Mouse (Mus musculus): Measurements from ENCODE around the gene Cox16. TPM values are rescaled to one million over a fixed set of nuclear protein-coding genes. Genes with fewer than 3 reads are reported as not detected.

The Cox16 gene
- polyA plus RNA-seq, 1 experiment from 2014 or later, result 135 TPM

DNA sequence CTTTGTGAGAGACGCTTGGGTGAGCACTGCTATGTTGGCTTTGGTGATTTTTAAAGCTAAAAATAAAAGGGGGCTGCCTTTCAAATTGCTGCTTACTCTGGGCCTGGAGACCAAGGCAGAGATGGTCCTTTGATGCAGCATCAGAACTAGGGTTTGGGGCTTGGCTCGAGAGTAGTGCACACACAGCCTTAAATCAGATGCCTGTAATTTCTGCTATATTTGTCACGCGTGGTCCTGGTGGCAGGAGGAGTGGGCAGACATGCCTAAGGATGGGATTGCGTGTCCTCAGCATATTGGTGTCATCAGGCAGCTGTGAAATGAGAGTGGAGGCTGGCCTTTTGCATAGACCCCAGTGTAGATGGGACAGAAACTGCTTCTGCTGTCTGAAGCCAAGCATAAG lies 151.1 kb downstream of the Cox16 start:
- Histone ChIP-seq H3K36me3 (ENCODE audit: control insufficient read depth, insufficient read depth, low read length) (no peaks in the 10 kb centered on the region), H3K27ac (ENCODE audit: low read depth, low read length) (no peak overlapping the region), H3K9ac (ENCODE audit: low read depth, low read length) (no peak overlapping the region), H3K4me1 (replicated peaks; ENCODE audit: control insufficient read depth, insufficient read depth, low read length) (no peaks in the 10 kb centered on the region), H3K4me2 (no peak overlapping the region), H3K4me3 (ENCODE audit: low read depth, low read length) (no peak overlapping the region), H3K27me3 (replicated peaks; ENCODE audit: control insufficient read depth, insufficient read depth, low read length) (peaks cover 43% of the 10 kb centered on the region), H3K9me3 (ENCODE audit: control insufficient read depth, low read length) (no peaks in the 10 kb centered on the region)
- WGBS, result 65% methylated on average over 5 of the region's 5 CpGs
- ATAC-seq (replicated peaks; ENCODE audit: low FRiP score), result no peak
- DNase-seq (ENCODE audit: low spot score), result no peak

DNA sequence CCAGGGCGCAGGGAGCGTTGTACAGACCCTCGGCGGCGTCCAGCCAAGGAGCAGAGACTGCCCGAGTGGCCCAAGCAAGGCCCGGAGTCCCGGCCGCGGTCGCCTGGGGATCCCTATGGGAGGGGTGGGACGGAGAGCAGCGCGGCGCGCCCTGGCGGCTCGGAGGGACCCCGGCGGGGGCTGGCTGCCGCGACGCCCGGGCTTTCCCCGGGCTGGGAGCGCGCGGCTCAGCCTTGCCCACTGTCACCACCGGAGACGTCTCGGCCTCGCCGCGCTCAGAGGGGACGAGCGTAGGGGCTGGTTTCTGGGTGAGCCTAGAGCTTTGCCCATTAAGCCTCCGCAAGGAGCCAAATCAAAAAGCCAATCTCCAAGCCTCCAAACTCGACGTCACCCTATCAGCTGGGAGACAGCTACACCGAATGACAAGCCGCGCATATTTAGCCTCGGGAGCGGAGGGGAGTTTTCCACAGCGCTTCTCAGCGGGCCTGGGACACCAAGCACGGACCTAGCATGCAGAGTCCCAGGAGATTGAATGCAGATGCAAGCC lies 152.0 kb downstream of the Cox16 start, which contains the start of gene Slc8a3:
Gene Slc8a3, minus strand, starts transcription at position 306 of the 547 bp plus-strand sequence.
- Histone ChIP-seq H3K9me3 (ENCODE audit: control insufficient read depth, low read length) (no peaks in the 10 kb centered on the region), H3K9ac (ENCODE audit: low read depth, low read length) (peak within 1 kb of the TSS; percentile 6; the same call in 1 of the 2 replicates), H3K27ac (ENCODE audit: low read depth, low read length) (no peak within 1 kb of the TSS), H3K36me3 (ENCODE audit: control insufficient read depth, insufficient read depth, low read length) (no peaks in the 10 kb centered on the region), H3K4me2 (peak within 1 kb of the TSS; percentile 78), H3K4me3 (ENCODE audit: low read depth, low read length) (peak within 1 kb of the TSS; percentile 51), H3K4me1 (replicated peaks; ENCODE audit: control insufficient read depth, insufficient read depth, low read length) (no peaks in the 10 kb centered on the region), H3K27me3 (replicated peaks; ENCODE audit: control insufficient read depth, insufficient read depth, low read length) (peaks cover 45% of the 10 kb centered on the region)
- DNase-seq (ENCODE audit: low spot score), result peak; percentile 43
- WGBS, result 2% methylated on average over 47 of the region's 47 CpGs
- peak; percentile 34; the same call in 1 of the 2 replicates for ATAC-seq (replicated peaks; ENCODE audit: low FRiP score)

GRCm38 (mm10) chr12:81331937-81332874 lies 152.7 kb downstream of the Cox16 start:
- H3K27me3 ChIP-seq (replicated peaks; ENCODE audit: control insufficient read depth, insufficient read depth, low read length), result peaks cover 45% of the 10 kb centered on the region
- H3K4me3 ChIP-seq (ENCODE audit: low read depth, low read length), result peak overlapping the region; percentile 51
- H3K9ac ChIP-seq (ENCODE audit: low read depth, low read length), result peak overlapping the region; percentile 6; the same call in 1 of the 2 replicates

GRCm38 (mm10) chr12:81331046-81331638 lies 153.8 kb downstream of the Cox16 start:
- peaks cover 45% of the 10 kb centered on the region for H3K27me3 ChIP-seq (replicated peaks; ENCODE audit: control insufficient read depth, insufficient read depth, low read length)
- no peak for ATAC-seq (replicated peaks; ENCODE audit: low FRiP score)

More at GRCm38 (mm10) chr12:81331937-81332874, 152.7 kb downstream of the Cox16 start:
- ATAC-seq (replicated peaks; ENCODE audit: low FRiP score), result no peak; the same call in 1 of the 2 replicates
- WGBS, result 4% methylated on average over 54 of the region's 54 CpGs
- no peaks in the 10 kb centered on the region for H3K4me1 ChIP-seq (replicated peaks; ENCODE audit: control insufficient read depth, insufficient read depth, low read length)
- no peak overlapping the region for H3K27ac ChIP-seq (ENCODE audit: low read depth, low read length)
- H3K9me3 ChIP-seq (ENCODE audit: control insufficient read depth, low read length), result no peaks in the 10 kb centered on the region
- H3K4me2 ChIP-seq, result peak overlapping the region; percentile 78
- peak; percentile 34 for DNase-seq (ENCODE audit: low spot score)
- H3K36me3 ChIP-seq (ENCODE audit: control insufficient read depth, insufficient read depth, low read length), result no peaks in the 10 kb centered on the region

GRCm38 (mm10) chr12:81324991-81325390 lies 159.9 kb downstream of the Cox16 start:
- Histone ChIP-seq H3K4me3 (ENCODE audit: low read depth, low read length) (no peak overlapping the region), H3K4me2 (no peak overlapping the region), H3K36me3 (ENCODE audit: control insufficient read depth, insufficient read depth, low read length) (no peaks in the 10 kb centered on the region), H3K9me3 (ENCODE audit: control insufficient read depth, low read length) (no peaks in the 10 kb centered on the region), H3K27ac (ENCODE audit: low read depth, low read length) (no peak overlapping the region), H3K27me3 (replicated peaks; ENCODE audit: control insufficient read depth, insufficient read depth, low read length) (peaks cover 2% of the 10 kb centered on the region; the same call in 1 of the 2 replicates), H3K9ac (ENCODE audit: low read depth, low read length) (no peak overlapping the region), H3K4me1 (replicated peaks; ENCODE audit: control insufficient read depth, insufficient read depth, low read length) (no peaks in the 10 kb centered on the region)
- ATAC-seq (replicated peaks; ENCODE audit: low FRiP score) (no peak), DNase-seq (ENCODE audit: low spot score) (no peak)
- WGBS, result 70% methylated on average over 3 of the region's 3 CpGs

More at GRCm38 (mm10) chr12:81331046-81331638, 153.8 kb downstream of the Cox16 start:
- Histone ChIP-seq H3K36me3 (ENCODE audit: control insufficient read depth, insufficient read depth, low read length) (no peaks in the 10 kb centered on the region), H3K4me1 (replicated peaks; ENCODE audit: control insufficient read depth, insufficient read depth, low read length) (no peaks in the 10 kb centered on the region), H3K9ac (ENCODE audit: low read depth, low read length) (no peak overlapping the region), H3K9me3 (ENCODE audit: control insufficient read depth, low read length) (no peaks in the 10 kb centered on the region), H3K27ac (ENCODE audit: low read depth, low read length) (no peak overlapping the region), H3K4me2 (no peak overlapping the region), H3K4me3 (ENCODE audit: low read depth, low read length) (no peak overlapping the region)
- no peak for DNase-seq (ENCODE audit: low spot score)
- WGBS, result 52% methylated on average over 5 of the region's 5 CpGs

DNA sequence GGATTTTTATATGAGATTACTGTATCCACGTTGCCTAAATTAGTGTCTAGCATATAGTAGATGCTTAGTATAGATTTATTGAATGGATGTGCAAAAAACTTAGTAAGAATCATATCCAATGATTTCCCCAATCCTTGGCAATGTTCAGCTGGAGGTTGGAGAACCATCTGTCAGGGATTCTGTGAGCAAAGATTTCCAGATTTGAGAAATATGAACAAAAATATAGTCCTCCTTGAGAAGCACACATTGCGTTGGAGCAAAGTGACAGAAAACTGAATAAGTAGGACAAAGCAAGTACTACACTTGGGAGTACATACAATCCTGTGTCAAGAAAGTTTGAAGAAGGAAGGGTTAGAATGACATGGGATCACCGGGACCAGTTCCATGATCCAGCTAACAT lies 160.8 kb downstream of the Cox16 start:
- H3K4me1 ChIP-seq (replicated peaks; ENCODE audit: control insufficient read depth, insufficient read depth, low read length), result no peaks in the 10 kb centered on the region
- DNase-seq (ENCODE audit: low spot score), result no peak
- no peak for ATAC-seq (replicated peaks; ENCODE audit: low FRiP score)
- peaks cover 2% of the 10 kb centered on the region; the same call in 1 of the 2 replicates for H3K27me3 ChIP-seq (replicated peaks; ENCODE audit: control insufficient read depth, insufficient read depth, low read length)
- no peak overlapping the region for H3K9ac ChIP-seq (ENCODE audit: low read depth, low read length)
- H3K4me3 ChIP-seq (ENCODE audit: low read depth, low read length), result no peak overlapping the region
- no peak overlapping the region for H3K27ac ChIP-seq (ENCODE audit: low read depth, low read length)
- 88% methylated on average over 3 of the region's 3 CpGs for WGBS
- H3K36me3 ChIP-seq (ENCODE audit: control insufficient read depth, insufficient read depth, low read length), result no peaks in the 10 kb centered on the region
- H3K4me2 ChIP-seq, result no peak overlapping the region
- H3K9me3 ChIP-seq (ENCODE audit: control insufficient read depth, low read length), result no peaks in the 10 kb centered on the region

DNA sequence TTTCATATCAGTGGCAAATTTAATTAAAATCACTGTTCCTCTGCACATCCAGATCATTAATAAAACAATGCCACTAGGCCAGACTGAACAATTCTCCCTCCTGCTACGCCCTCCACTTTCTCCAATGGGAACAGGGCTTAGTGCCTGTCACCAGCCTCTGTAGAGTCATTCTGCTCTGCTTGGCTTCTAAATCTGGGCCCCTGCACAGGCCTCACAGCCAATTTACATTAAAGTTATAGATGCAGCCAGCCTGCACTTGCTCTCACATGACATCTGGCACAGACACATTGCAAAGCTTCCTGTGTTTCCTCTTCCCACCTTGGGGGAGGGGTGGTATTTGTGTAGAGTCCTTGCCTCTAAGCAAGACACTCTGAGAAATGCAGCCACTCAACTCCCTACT lies 163.9 kb downstream of the Cox16 start:
- H3K4me1 ChIP-seq (replicated peaks; ENCODE audit: control insufficient read depth, insufficient read depth, low read length), result no peaks in the 10 kb centered on the region
- H3K27ac ChIP-seq (ENCODE audit: low read depth, low read length), result no peak overlapping the region
- DNase-seq (ENCODE audit: low spot score) (no peak), ATAC-seq (replicated peaks; ENCODE audit: low FRiP score) (no peak)
- WGBS, result 72% methylated on average over 1 of the region's 1 CpGs
- H3K27me3 ChIP-seq (replicated peaks; ENCODE audit: control insufficient read depth, insufficient read depth, low read length), result no peaks in the 10 kb centered on the region
- no peaks in the 10 kb centered on the region for H3K9me3 ChIP-seq (ENCODE audit: control insufficient read depth, low read length)
- H3K4me3 ChIP-seq (ENCODE audit: low read depth, low read length), result no peak overlapping the region
- no peak overlapping the region for H3K9ac ChIP-seq (ENCODE audit: low read depth, low read length)
- H3K4me2 ChIP-seq, result no peak overlapping the region
- H3K36me3 ChIP-seq (ENCODE audit: control insufficient read depth, insufficient read depth, low read length), result no peaks in the 10 kb centered on the region

DNA sequence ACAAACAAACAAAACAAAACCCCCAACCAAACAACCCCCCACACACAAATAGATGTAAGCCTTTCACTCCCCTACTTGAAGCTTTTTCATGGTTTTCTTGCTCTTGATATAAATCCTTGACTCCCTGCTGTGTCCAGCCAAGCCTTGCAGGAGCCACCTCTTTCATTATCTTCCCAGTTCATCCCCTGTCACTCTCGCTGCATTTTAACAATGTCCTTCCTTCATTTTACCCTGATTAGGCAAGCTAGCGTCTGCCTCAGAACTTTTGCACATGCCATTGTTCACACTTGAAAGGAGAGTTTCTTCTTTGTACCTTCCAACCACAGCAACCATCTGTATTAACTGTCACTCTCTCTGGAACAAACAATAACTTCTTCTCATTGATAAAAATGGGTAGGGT lies 167.1 kb downstream of the Cox16 start:
- no peak overlapping the region for H3K27ac ChIP-seq (ENCODE audit: low read depth, low read length)
- DNase-seq (ENCODE audit: low spot score) (no peak), ATAC-seq (replicated peaks; ENCODE audit: low FRiP score) (no peak)
- H3K27me3 ChIP-seq (replicated peaks; ENCODE audit: control insufficient read depth, insufficient read depth, low read length), result no peaks in the 10 kb centered on the region
- 31% methylated on average over 2 of the region's 2 CpGs for WGBS
- no peaks in the 10 kb centered on the region for H3K36me3 ChIP-seq (ENCODE audit: control insufficient read depth, insufficient read depth, low read length)
- H3K4me1 ChIP-seq (replicated peaks; ENCODE audit: control insufficient read depth, insufficient read depth, low read length), result no peaks in the 10 kb centered on the region
- no peak overlapping the region for H3K4me3 ChIP-seq (ENCODE audit: low read depth, low read length)
- H3K9ac ChIP-seq (ENCODE audit: low read depth, low read length), result no peak overlapping the region
- no peak overlapping the region for H3K4me2 ChIP-seq
- H3K9me3 ChIP-seq (ENCODE audit: control insufficient read depth, low read length), result no peaks in the 10 kb centered on the region

Measured in liver, embryonic 11.5 days (tissue).